Mouse (Mus musculus): ENCODE measurements around the gene Ppp1ca.

The Ppp1ca gene

DNA sequence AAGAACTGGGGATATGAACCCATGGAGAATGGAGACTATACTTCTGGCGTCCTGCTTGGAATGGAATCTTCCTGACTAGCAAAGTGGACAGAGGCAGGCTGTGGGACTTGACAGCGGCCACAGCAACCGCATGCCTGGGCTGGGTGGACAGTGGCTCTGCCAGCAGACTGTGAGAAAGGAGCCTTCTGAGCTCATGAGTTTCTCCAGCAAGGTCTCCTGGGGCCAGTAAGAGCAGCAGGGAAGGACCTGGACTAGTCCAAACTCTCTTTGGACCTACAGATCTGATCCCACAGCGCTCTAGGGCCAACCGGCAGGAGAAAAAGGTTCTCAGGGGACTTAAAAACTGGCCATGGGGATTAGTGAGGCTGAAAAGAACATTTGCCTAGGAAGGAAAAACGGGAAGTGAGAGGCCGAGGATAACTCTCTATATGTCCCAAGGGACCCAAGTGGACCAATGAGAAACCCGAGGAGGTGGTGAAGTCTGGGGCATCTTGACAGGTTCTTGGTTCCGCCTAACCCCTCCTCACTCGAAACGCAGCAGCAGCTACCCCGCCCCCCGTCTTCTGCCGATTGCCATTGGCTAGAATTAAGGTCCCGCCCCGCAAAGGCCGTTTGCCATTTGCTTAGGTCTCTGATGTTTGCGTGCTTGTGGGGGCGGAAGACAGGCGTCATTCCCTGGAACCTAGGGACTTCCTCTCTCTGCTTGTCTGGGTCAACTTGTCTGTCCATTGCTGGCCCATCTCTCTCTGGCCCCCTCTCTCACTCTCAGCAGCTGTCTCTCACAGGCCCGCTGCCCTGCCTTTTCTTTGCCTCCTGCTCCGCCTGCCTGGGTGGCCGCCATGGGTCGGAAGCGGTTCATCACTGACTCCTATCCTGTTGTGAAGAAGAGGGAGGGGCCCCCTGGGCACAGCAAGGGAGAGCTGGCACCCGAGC, 39.7 kb downstream of the Ppp1ca start, which contains the start of gene Pold4:
Gene Pold4, plus strand, starts transcription at position 647 of the 933 bp plus-strand sequence.
- DNase-seq (ENCODE audit: low read depth, low spot score), result peak; percentile 67

DNA sequence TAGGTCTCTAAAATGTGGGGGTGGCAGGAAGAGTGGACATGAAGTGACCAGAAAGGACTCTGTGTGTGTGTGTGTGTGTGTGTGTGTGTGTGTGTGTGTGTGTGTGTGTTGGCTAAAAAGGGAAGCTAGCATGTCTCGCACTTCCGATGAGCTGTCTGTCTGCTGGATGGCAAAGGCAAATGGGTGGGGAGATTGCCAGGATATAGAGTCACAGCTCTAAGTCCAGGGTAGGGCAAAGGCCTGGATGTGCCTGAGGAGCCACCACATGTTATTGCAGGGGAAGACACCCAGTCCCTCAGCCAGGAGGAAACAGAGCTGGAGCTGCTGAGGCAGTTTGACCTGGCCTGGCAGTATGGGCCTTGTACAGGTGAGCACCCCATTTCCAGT, 40.3 kb downstream of the Ppp1ca start:
- no peak for DNase-seq (ENCODE audit: low read depth, low spot score)

GRCm38 (mm10) chr19:4232651-4233050, 40.8 kb downstream of the Ppp1ca start:
- no peak for DNase-seq (ENCODE audit: low read depth, low spot score)

DNA sequence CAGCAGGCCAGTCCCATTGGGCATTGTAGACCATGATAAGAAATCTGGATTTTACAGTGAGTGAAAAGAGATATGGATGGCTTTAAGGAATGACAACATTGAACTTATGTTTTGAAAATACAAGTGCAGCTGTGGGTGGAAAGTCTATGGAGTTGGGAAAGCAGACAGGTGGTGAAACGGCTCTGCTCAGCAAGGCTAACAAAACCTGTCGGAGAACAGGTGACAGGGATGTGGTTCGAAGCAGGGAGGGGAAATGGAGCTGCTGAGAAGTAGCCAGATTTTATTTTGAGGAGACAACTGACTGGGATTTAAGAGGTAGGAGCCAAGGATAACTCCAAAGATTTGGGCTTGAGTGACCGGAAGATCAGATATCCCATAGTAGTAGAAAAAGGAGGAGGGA, 42.7 kb downstream of the Ppp1ca start:
- DNase-seq (ENCODE audit: low read depth, low spot score), result no peak

DNA sequence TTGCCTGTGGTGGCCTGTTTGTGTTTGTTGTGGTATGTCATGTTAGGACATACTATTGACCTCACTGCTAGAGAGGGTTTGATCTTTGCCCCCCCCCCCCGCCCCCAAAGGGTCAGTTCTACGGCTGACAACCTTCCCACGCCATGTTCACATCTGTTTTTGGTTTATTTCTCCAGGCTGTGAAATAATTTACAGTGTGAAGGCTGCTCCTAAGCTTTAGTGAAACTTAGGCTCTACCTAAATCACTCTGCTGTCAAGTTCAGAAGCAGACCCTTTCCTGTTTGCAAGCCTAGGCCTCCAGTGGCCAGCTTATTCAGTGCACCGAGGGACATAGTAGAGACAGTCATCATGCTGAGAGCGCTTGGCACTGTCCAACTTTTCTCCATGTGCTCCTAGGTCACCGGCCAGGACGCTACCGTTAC, 48.4 kb downstream of the Ppp1ca start:
- no peak for DNase-seq (ENCODE audit: low read depth, low spot score)

DNA sequence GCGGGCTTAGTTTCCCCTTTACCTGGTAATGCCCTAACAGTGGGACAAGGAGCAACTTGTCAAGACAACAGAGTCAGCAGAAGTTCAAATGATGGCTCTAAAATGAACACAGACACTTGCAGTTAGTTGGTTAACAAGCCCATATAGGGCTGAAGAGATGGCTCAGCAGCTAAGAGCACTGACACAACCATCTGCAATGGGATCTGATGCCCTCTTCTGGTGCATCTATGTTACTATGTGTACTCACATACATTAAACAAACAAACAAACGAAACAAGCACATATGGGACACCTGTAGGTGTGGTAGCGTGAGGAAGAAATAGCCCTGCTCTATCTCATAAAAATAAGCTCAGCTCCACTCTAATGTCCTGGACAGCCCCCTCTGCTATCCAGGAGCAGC, 50.6 kb downstream of the Ppp1ca start:
- DNase-seq (ENCODE audit: low read depth, low spot score), result no peak

GRCm38 (mm10) chr19:4244775-4245174, 52.9 kb downstream of the Ppp1ca start:
- no peak for DNase-seq (ENCODE audit: low read depth, low spot score)
